Mouse (Mus musculus) adrenal gland, adult 2 months (tissue): ENCODE measurements around the gene Tec. TPM values are rescaled to one million over a fixed set of nuclear protein-coding genes. Genes with fewer than 3 reads are reported as not detected.
A peak's percentile ranks its signal among the peaks of the same experiment; 100 is the strongest.
"Not testable (repeated sequence)": the region's sequence is repeated elsewhere in the genome, so short reads cannot be mapped to it uniquely, and the experiment has no call there.

Experiments used
- DNase-seq: peaks from one replicate; pipeline ENCODE4 v3.0.0; 2021
- polyA plus RNA-seq: library from polyadenylated mRNA; depleted of rRNA; stranded (reverse); fragments of >200 nt; gene quantifications from 2 replicates; pipeline ENCODE4 v1.2.3, GENCODE M21; 2012
- total RNA-seq, 2 experiments: library from RNA; stranded (reverse); gene quantifications; 2 replicates each; pipeline ENCODE4 v1.2.3; 2021

Gene Tec
- total and polyA plus RNA-seq, 3 experiments, result 0.26 to 3.1 (median 2.9) TPM

DNA sequence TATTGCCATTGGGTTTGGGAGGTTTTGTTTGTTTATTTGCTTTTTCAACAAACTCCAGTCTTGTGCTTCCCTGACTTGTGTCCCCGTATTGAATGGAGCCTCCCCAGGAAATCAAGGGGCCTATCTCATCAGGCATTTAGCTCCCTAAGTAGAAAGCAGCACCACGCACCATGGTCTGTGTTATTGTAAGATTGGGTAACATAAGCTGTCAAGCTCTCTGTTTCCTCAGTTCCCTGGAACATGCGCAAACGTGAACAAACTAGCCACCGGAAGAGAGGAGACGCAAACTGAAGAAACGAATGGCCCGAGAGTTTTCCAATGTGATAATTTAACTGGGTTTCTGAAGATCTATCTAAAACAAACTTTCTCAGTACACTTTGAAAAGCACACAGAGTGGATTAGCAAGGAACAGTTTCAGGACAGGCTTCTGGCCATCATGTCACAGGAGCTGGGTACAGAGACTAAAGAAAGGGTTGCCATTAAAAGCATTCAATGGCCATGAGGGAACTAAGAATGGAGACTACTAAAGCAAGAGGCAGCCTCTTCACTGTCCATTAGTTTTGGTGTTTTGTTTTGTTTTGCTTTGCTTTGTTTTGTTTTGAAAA, 48.1 kb downstream of the Tec start:
- DNase-seq, result no peak

DNA sequence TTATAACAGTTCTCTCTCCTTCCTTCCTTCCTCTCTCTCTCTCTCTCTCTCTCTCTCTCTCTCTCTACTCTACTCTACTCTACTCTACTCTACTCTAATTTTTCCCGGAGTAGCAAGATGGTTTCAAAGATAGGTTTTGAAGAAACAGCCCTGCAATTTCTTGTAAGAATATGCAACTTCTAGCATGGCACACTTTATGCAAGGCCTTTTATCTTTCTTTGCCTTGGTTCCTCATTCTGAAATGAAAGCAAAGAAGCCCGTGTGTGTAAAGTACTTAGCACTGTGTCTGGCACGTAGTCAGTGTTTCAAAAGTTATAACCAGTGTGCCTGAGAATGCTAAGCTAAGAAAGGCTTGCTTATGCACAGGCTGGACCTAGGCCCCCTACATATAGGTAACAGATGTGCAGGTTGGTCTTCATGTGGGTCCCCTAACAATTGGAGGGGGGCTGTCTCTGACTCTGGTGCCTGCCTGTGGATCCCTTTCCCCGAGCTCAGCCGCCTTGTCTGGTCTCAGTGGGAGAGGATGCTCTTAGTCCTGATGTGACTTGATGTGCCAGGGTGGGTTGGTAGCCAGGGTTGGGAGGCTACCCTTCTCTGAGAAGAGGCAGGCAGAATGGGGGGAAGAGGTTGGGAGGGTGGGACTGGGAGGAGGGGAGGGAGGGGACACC, 49.6 kb downstream of the Tec start:
- no peak for DNase-seq

DNA sequence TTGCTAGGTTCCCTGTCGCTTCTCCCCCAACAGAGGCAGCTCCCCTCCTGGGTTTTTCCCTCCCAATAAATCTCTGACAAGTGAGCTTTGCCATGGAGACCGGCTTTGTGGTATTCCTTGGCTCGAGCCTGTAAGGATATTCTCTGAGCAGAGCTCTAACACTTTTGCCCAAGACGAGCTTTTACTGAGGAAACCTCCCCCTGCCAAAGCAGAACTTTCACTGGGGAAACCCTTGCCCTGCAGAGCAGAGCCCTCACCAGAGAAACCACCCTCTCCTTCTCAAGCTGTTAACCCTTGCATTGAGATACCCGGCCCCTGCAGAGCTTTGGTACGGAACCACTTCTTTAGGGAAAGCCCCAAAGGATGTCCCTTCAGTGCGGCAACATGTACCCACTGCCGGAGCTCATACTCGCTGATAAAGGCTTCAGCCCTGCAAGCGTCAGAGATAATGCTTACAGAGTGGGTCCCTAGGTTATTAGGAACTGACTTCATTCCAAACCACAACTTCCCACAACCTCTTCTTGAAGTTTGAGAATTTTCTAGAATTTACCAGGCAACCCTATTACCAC, 50.7 kb downstream of the Tec start:
- peak; percentile 28 for DNase-seq

DNA sequence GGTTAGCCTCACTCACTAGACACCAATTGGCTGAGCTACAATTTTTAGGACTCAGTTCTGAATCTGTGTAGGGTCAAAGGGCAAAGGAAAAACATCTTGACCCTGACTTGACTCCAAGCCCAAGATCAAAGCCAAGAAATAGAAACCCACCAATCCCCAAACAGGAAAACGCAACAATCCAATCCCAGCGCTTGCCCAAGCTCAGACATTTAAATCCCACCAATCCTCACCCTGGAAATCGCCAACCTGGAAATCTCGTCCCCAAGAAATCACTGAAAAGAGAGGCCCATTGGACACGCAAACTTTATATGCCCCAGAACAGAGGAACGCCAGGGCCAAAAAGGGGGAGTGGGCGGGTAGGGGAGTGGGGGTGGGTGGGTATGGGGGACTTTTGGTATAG, 51.3 kb downstream of the Tec start:
- DNase-seq, result not testable (repeated sequence)

DNA sequence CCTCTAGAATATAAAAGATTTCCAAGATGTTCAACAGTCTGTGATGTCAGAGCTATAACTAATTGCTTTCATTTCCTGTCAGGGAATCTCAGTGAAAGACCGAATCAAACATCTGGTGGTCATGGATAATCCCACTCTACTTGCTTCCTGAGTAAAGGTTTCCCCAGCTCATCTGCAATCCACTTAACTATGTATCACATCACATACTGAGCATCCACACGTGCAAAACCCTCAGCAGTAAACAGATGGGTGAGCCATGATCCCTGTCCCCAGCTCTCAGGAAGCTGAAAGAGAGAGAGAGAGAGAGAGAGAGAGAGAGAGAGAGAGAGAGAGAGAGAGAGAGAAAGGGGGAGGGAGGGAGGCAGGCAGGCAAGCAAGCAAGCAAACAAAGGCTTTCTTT, 51.8 kb downstream of the Tec start:
- DNase-seq, result no peak

DNA sequence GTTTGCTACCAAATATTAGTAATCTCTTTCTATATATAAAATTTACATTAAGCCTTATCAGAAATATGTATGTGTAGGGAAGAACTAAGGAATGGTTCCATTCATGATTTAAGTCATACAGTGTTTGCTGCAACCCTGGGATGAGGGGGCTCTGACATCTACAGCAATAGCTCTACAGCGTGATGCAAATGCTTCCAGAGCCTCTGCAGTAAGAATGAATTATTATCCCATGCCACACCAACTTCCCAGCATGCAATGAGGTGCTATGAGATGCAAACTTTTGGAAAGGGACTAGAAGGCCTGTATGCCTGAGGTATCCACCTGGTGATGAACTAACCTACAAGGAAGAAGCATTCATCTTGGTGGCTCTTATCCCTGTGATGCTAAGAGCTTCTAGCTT, 52.2 kb downstream of the Tec start:
- no peak for DNase-seq

DNA sequence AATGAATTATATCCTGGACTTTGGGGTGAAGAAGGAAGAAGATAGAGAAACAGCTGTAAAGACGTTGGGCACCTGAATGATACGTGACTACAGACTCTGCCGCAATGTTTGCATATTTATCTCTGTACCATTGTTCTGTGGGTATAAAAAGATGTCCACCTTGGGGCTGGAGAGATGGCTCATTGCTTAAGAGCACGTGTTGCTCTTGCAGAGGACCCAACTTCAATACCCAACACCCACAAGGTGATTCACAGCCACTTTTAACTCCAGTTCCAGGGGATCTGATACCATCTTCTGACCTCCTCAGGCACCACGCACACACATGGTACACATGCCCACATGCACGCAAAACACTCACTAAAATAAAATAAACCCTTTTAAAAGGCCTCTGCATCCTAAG, 52.9 kb downstream of the Tec start:
- DNase-seq, result no peak

DNA sequence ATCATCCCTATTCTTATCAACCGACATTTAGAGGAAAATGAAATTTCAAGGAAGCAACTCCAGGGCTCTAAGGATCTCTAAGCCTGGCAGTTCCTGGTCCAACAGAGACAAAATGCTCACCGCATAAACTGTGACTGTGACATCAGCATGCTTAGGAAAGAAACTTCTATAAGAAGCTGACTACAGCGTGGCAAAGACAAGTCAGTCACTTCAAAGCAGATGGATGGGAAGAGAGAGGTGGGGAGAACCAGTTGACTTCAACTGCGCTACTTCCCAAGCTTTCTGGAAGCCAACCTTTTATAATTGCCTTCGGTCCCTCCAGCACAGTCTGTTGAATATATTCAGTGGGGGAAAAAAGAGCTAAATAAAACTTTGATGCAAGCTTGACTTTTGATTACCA, 54.2 kb downstream of the Tec start:
- no peak for DNase-seq

DNA sequence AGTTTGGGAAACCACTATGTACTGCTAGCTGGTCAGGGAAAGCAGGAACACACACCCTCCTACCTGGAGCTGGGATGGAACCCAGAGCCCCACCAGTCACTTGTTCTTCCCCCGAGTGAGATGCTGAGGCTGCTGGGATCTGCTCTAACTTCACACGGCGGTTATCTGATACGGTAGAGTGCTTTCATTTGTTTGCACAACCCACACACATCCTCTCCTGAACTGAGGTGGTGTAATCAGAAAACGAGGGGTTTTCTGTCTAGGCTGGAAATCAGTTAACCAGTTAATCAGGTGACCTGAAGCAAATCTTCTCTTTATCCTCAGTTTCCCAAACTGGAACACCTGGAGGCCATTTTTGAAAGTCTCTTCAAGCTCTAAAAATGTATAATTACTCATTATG, 55.4 kb downstream of the Tec start:
- DNase-seq, result no peak

DNA sequence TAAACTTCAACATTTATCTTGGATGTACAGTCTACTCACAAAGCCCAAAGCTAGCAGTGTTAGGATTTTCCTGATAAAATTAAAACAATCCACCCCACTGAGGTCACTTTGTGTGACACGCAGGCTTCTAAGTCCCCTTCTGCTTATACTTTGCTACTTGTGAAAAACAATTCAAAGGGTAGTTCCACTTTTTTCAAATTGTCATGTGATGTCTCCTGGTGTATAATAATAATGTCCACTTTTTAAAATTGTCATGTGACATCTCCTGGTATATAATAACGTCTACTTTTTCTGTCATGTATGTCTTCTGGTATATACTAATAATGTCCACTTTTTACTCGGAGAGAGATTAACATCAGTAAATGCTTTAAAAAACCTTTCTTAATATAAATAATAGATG, 56.0 kb downstream of the Tec start:
- no peak for DNase-seq

DNA sequence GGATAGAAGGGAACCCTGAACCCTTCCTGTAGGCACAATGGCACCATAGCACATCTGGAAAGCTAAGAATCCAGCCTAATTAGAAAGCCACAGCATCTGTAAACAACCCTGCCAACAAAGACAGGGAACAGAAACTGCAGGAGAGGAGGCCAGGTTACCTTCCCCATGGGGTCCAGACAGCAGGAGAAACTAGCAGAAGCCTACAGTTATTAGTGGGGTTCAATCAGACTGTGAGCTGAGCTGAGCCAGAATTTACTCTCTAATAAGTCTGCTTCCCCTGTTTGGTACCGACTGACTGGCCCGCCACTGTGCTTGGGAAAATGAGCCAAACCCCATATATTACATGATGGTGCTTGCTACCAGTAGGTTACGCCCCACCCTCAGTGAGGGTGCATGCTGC, 56.9 kb downstream of the Tec start:
- no peak for DNase-seq

DNA sequence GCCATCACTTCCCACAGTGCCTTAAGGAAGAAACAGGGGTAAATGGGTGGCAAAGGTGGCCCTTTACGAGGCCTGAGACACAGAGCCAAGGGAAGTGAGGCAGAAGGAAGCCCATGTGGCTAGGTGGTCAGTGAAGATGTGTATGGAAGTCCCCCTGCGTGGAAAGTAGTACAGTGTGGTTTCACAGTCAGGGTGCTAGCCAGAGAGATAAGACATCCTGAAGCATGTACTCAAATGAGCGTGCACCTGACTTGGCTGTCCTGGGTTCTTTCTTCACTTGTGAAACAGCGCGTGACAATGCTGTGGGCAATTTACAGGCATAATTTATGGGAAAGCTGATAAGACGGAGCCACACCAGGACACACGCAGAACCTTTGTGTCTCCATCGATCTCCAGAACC, 57.3 kb downstream of the Tec start:
- DNase-seq, result no peak

DNA sequence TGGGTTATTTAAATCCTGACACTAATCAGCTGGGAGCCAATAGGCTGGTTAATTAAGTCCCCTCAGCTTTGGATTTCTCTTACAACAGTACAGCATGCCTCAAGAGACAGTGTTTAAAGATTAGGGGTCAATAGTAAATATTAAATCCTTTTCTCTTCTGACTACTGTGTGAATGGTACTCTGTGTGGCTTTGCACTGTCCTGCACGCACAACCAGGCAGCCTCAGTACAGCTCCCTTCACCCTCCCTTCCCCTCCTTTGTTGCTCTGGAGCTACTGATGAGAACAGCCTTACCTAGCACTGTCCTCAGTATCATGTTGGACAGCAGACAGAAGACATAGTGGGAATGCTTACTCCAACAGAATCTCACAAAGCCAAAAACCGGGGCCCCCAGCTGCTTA, 58.8 kb downstream of the Tec start:
- no peak for DNase-seq

DNA sequence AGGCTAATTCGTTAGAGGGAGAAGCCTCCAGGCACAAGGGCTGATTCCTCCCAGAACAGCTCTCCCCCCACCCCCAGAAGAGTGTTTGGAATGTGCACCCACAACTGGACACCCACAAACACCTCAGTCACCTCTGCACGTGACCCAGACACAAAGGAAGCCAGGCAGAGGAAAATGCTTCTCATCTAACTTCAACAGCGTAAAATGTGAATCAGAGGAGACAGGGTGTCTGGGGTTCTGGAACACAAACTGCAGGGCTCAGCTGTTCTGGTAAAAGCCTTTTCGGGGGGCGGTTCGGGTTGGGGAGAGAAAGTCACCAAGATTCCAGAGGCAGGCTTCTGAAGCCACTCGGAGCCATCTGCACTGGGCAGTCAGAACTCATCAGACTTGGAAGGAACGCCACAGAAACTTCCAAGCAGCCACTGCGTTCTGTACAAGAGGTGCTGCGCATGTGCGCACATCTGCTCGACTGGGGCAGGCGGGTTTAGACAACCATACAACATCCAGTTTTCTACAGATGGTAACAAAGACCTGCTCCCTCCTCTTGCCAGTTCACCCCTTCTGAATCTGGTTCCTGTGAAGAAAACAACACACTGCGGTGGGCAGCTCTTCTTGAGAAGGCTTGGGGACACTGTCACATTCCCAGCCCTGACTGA, 59.7 kb downstream of the Tec start:
- no peak for DNase-seq

DNA sequence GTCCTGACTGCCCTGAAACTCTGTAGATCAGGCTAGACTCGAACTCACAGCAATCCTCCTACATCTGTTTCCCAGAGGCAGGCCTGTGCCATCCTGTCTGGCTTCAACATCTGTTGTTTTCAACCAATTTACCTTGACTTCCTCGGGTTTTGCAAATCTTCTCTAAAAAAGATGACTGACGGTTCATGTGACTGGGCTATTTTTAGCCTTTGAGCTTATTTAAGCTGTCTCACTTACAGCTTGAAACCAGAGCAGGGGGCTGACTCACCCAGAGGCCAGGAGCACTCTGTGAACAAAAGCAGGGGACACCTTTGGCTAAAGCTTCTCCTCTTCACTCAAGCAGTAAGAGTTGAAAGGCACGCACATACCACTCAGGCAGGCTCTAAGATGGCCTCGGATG, 65.4 kb downstream of the Tec start:
- no peak for DNase-seq

DNA sequence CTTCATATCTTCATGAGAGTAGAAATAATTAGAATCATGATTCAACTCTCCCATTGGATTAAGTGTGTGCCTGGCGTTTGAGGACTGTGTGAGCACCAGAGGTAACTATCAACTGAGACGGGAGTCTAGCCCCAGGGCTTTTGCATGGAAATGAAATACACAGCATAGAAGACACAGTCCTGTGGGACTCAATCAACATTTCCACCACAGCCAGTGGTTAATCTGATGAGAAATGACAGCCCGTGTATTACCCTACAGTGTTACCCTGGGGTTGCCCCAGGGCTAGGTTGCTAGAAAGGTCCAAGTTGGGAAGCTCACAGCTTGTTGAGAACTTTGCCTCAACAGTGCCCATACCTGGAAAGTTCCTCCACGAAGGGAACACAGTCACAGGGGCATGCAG, 69.7 kb downstream of the Tec start:
- no peak for DNase-seq

DNA sequence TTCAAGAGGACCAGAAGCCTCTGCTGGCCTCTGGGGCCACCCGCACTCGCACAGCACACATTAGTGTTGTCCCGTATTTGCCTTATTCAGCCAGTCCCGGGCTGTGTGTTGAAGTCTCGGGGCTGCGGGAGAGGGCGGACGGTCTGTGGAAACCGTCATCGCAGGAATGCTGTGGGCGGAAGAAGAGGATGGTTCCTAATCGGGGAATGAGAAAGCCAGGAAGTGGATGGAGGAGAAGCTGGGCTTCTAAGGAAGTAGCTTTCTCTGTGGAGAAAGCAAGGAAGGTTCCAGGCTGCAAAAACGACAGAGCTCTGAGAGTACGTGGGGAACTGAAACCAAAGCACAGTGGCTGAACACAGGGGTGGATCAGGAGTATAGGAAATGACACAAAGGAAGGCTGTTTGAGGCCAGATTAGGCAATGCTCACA, 72.1 kb downstream of the Tec start:
- DNase-seq, result peak; percentile 26

DNA sequence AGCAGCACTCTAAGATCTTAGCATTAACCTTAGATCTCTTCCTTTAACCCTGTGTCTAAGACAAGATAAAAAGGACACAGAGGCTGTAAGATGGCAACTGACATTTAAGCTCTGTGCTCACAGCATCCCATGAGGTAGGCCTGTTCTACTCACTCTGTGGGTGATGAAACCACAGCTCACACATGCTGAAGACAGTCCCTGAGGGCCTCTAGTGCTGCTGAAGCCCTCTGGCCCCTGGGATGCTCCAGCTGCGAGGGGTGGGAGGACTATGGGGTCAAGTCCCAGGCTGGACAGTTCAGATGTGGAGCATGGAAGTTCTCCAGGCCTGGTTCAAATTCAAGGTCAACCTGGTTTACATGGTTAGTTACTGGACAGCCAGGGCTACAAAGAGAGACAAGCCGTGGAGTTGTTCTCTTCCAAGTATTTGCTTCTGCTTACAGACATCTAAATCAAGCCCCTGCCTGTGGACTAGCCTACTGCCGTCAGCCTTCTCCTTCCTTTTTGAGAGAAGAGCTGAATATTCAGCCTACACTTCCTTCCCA, 74.9 kb downstream of the Tec start:
- no peak for DNase-seq

DNA sequence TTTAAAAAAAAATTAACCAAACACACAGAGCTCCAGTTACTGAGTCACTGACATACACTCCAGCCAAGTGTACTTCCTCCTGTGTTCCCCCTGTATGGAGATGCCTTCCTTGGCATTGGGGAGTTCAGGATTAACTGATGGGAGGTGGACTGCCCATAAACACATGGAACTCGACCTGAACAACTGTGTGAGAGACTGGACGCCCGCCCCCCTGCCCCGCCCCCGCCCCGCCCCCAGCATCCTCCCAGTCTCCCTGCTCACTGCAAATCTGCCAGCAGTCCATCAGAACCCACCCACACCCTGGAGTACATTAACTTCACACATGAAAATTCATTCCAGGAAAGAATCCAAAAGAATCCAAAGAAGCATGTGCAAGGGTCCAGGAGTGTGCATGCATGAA, 76.5 kb downstream of the Tec start:
- no peak for DNase-seq

DNA sequence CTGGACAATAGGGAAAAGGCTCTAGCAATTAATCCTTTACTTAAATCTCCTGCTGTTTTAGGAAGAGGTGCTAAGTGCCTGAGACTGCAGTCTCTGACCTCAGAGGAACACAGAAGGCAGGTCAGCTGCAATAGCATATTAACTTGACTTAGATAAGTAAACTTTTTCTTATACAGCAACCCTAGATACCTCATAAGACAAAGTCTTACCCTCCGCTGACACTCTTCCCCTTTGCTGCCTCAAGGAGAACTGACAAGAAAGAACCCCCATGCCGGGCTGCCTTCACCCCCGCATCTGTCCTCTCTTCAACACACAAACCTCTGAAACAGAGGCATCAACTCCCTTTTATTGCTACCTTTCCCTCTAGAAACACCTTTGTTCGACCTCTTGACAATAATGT, 76.9 kb downstream of the Tec start:
- DNase-seq, result no peak

DNA sequence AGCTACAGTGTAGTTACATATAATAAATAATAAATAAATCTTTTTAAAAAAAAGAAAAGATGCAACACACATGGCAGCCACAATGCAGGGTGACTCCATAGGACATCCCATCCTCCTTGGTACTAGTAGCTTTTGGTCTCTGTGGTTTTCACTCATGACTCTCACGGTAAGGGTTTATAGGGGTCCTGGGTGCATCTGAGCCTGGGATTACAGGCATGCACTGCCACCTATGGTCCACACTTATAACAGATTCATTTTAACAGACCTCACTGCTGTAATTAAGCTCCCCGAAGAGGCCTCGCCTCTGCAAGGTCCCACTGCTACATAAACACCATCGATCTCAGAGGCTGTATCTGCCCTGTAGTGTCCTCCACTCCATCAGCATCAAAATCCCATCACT, 82.8 kb downstream of the Tec start:
- no peak for DNase-seq

DNA sequence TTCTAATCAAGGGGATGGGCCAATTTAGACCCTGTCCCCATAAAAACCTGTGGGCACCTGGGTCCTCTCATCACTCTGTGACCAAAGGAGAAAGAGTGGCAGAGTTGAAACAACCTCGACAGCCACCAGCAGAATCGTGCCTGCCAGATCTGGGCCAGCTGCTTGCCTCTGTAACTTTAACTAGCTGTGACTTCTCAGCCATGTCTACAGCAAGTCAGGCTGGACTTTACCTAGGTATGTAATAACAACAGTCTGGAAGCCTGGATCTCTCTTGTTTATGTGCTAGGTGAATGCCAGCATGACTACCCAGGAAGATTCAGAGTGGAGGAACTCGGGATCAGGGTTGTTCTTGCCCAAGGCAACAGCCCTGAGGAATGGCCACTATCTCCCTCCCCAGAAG, 83.6 kb downstream of the Tec start:
- no peak for DNase-seq

DNA sequence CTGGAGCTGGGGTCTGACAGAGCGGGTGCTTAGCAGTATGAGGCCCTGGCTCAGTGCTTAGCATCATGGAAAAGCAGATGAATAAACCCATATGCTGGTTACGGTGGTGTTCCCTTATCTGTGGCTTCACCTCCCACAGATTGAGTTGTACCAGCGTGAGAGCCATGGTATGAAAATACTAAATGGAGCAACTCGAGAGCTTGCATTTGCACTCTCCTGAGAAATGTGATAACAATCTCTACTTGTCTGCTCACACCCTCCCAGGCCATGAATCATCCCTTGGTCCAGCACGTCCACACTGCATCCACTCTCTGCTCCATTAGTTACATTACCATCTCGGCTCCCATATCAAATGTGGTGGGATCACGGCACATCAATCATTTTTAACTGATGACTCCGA, 84.3 kb downstream of the Tec start:
- no peak for DNase-seq
